Mouse (Mus musculus): ENCODE measurements at regions not wholly inside any gene's neighbourhood (a gene's known extent, or its start where the extent isn't known, plus 50 kb on each side); places are given as distances from the start of the nearest gene placed in this dataset.

GRCm38 (mm10) chr1:177343949-177344348, 85.9 kb upstream of the Akt3 start:
- TF ChIP-seq TAL1 (IDR thresholded peaks at IDR 0.05; ENCODE audit: low read length): no peak
- TF ChIP-seq GATA1 (IDR thresholded peaks at IDR 0.05; ENCODE audit: low read length): no peak

All from erythroblast, embryonic 14.5 days (primary cell).